8 mouse cellular contexts compared by ENCODE assay signal in genomic region chr11:97627556-97628302, GRCm38 (mm10). TPM values are rescaled to one million over a fixed set of nuclear protein-coding genes. Genes with fewer than 3 reads are reported as not detected.
A peak's percentile ranks its signal among the peaks of the same experiment; 100 is the strongest.
DNase-seq lines count a peak whose midpoint lies in the region; ATAC-seq and TF ChIP-seq lines count a peak whose summit lies in the region.

No protein-coding gene starts in this region.

- ATAC-seq in hindbrain, embryonic 12.5 days (ENCODE audit: low FRiP score), result no peak
- no peak for ATAC-seq in midbrain, embryonic 12.5 days (ENCODE audit: low FRiP score, low read depth)

- no peaks in the 10 kb centered on the region for H3K36me3 ChIP-seq in hindbrain, embryonic 12.5 days
- no peaks in the 10 kb centered on the region for H3K36me3 ChIP-seq in midbrain, embryonic 12.5 days

- H3K4me3 ChIP-seq in gastrocnemius, adult 2 months, result peak overlapping the region; percentile 86
- peak overlapping the region; percentile 69 for H3K4me3 ChIP-seq in hindbrain, embryonic 12.5 days
- peak overlapping the region; percentile 71 for H3K4me3 ChIP-seq in midbrain, embryonic 12.5 days

- H3K27ac ChIP-seq in gastrocnemius, adult 2 months, result no peak overlapping the region
- no peak overlapping the region for H3K27ac ChIP-seq in hindbrain, embryonic 12.5 days
- H3K27ac ChIP-seq in midbrain, embryonic 12.5 days (replicated peaks), result no peak overlapping the region

- H3K27me3 ChIP-seq in hindbrain, embryonic 12.5 days, result peaks cover 88% of the 10 kb centered on the region
- peaks cover 87% of the 10 kb centered on the region for H3K27me3 ChIP-seq in midbrain, embryonic 12.5 days

- WGBS in hindbrain, embryonic 12.5 days, result 1% methylated on average over 30 of the region's 30 CpGs
- 2% methylated on average over 30 of the region's 30 CpGs for WGBS in midbrain, embryonic 12.5 days

- H3K4me1 ChIP-seq in hindbrain, embryonic 12.5 days, result peaks cover 29% of the 10 kb centered on the region
- H3K4me1 ChIP-seq in midbrain, embryonic 12.5 days, result peaks cover 30% of the 10 kb centered on the region

- DNase-seq in gastrocnemius, adult 2 months, result no peak
- no peak for DNase-seq in gastrocnemius, postnatal 10 days
- DNase-seq in embryo, embryonic 10 days (ENCODE audit: low spot score), result peak; percentile 32
- DNase-seq in ovary, adult 18-20 months (ENCODE audit: low spot score), result no peak
- DNase-seq in cerebellum, adult 11 months, result no peak
- DNase-seq in right cerebral cortex, adult 2 months (ENCODE audit: low spot score in 2 of 2), result no peak

- TF ChIP-seq CTCF in gastrocnemius, adult 2 months (IDR thresholded peaks at IDR 0.05), result no peak

- intact Hi-C loops in gastrocnemius, adult 2 months (cut with DNase I), result no loop called here

- peak overlapping the region; percentile 75; the same call in 1 of the 2 replicates for H3K9ac ChIP-seq in hindbrain, embryonic 12.5 days
- peak overlapping the region; percentile 72; the same call in 1 of the 2 replicates for H3K9ac ChIP-seq in midbrain, embryonic 12.5 days (replicated peaks)

- H3K9me3 ChIP-seq in hindbrain, embryonic 12.5 days (replicated peaks), result no peaks in the 10 kb centered on the region
- no peaks in the 10 kb centered on the region for H3K9me3 ChIP-seq in midbrain, embryonic 12.5 days

- peak overlapping the region; percentile 77 for H3K4me2 ChIP-seq in hindbrain, embryonic 12.5 days (replicated peaks)
- H3K4me2 ChIP-seq in midbrain, embryonic 12.5 days (replicated peaks), result peak overlapping the region; percentile 79

RNA-seq across cellular contexts. Expression of gene Epop, which starts 1.8 kb away (rescaled TPM):
- 1 to 10 TPM in 1 of 2 experiments, under 1 TPM in 1; 0.98 to 1.5 TPM for total RNA-seq in gastrocnemius, adult 2 months (2021)
- total RNA-seq in gastrocnemius, postnatal 10 days (2021), result under 1 TPM; 0.59 to 0.68 TPM
- 11.2 and 11.7 TPM in 2 replicates for polyA plus RNA-seq in hindbrain, embryonic 12.5 days (2016; fragmentation: Nextera tagmentation; extraction: Ambion mirVana)
- 14.2 and 16.2 TPM in 2 replicates for polyA plus RNA-seq in midbrain, embryonic 12.5 days (2016; fragmentation: Nextera tagmentation; extraction: Ambion mirVana)

RNA-seq across cellular contexts. Expression of gene Mllt6, which starts 35.5 kb away (rescaled TPM):
- 10 to 100 TPM; 41.9 to 54.7 TPM for total RNA-seq in gastrocnemius, adult 2 months (2021)
- 10 to 100 TPM; 32.2 to 32.4 TPM for total RNA-seq in gastrocnemius, postnatal 10 days (2021)
- polyA plus RNA-seq in hindbrain, embryonic 12.5 days (2016; fragmentation: Nextera tagmentation; extraction: Ambion mirVana), result 2.9 and 3.5 TPM in 2 replicates
- 3.0 and 3.2 TPM in 2 replicates for polyA plus RNA-seq in midbrain, embryonic 12.5 days (2016; fragmentation: Nextera tagmentation; extraction: Ambion mirVana)

RNA-seq across cellular contexts. Expression of gene Srcin1, which starts 51.7 kb away (rescaled TPM):
- total RNA-seq in gastrocnemius, adult 2 months (2021), result 1 to 10 TPM in 1 of 2 experiments, under 1 TPM in 1; 0.61 to 1.2 TPM
- total RNA-seq in gastrocnemius, postnatal 10 days (2021), result 1 to 10 TPM; 1.1 to 1.4 TPM
- polyA plus RNA-seq in hindbrain, embryonic 12.5 days (2016; fragmentation: Nextera tagmentation; extraction: Ambion mirVana), result 6.3 and 6.7 TPM in 2 replicates
- polyA plus RNA-seq in midbrain, embryonic 12.5 days (2016; fragmentation: Nextera tagmentation; extraction: Ambion mirVana), result 6.5 and 7.3 TPM in 2 replicates

RNA-seq across cellular contexts. Expression of gene Cisd3, which starts 57.9 kb away (rescaled TPM):
- 100 to 1,000 TPM in 1 of 2 experiments, 10 to 100 TPM in 1; 96.2 to 111 TPM for total RNA-seq in gastrocnemius, adult 2 months (2021)
- 10 to 100 TPM; 84.5 to 99.4 TPM for total RNA-seq in gastrocnemius, postnatal 10 days (2021)
- 14.7 and 17.1 TPM in 2 replicates for polyA plus RNA-seq in hindbrain, embryonic 12.5 days (2016; fragmentation: Nextera tagmentation; extraction: Ambion mirVana)
- polyA plus RNA-seq in midbrain, embryonic 12.5 days (2016; fragmentation: Nextera tagmentation; extraction: Ambion mirVana), result 12.4 and 13.5 TPM in 2 replicates
